Mouse (Mus musculus): ENCODE measurements at regions not wholly inside any gene's neighbourhood (a gene's known extent, or its start where the extent isn't known, plus 50 kb on each side); places are given as distances from the start of the nearest gene placed in this dataset.

- DNase-seq (ENCODE audit: low spot score in 2 of 2) = no peak
Observed at GRCm38 (mm10) chr7:117263126-117263525, 117.7 kb upstream of the Xylt1 start.

- no peak for DNase-seq (ENCODE audit: low spot score in 2 of 2)
Observed at GRCm38 (mm10) chr7:117264341-117264740, 116.4 kb upstream of the Xylt1 start.

GRCm38 (mm10) chr7:117268096-117268495 lies 112.7 kb upstream of the Xylt1 start:
- no peak for DNase-seq (ENCODE audit: low spot score in 2 of 2)

DNA sequence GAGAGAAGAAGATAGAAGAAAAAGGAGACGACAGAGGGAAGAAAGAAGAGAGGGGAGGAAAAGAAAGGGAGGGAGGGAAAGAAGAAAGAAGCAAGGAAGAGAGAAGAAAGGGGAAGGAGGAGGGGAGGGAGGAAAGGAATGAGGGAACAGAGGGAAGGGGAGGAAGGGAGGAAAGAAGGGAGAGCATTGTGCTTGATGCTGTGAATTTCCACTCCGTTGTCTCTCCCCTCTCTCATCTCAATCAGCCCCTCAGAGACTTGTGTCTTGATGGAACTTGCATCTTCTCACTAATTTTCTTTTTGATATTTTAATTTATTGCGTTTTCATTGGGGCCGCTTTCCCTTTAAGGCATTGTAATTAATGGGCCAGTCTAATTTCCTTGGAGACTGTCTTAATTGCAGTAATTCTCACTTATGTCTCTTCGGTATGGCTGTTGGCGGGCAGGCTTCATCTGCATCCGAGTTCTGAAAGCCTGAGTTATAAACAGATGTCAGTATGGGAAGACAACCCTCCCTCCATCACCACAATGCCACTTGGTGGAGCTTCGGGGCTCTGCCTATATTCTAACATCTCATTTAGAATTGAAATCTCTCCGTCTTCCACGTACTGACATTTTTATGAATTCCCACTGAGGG lies 111.4 kb upstream of the Xylt1 start:
- no peak for DNase-seq (ENCODE audit: low spot score in 2 of 2)

DNA sequence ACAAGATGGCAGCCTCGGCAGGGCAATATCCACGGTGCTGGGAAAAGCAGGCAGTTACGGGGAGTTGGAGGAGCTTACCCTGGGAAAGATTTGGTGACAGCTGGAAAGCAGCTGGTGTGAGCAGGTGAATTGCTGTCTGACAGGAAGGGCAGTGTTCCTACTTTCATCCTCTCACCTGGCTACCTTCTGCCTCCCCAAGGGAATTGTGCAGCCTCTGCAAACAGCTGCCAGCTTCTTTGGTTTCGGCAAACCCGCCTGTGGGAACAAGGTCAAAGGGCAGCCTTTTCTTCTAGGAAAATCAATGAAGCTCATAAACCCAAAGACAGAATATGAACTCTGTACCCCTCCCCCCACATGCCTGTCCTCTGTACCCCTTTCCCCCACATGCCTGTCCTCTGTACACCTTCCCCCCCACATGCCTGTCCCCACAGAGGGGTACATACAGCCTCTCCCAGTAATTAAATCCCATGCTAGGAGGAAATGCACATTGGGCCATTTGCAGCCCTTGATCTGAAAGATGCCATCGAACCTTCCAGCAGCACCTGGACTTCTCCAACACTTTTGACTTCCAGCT lies 102.3 kb upstream of the Xylt1 start:
- no peak for DNase-seq (ENCODE audit: low spot score in 2 of 2)

GRCm38 (mm10) chr7:117282194-117282593 lies 98.6 kb upstream of the Xylt1 start:
- DNase-seq (ENCODE audit: low spot score in 2 of 2) = no peak

DNA sequence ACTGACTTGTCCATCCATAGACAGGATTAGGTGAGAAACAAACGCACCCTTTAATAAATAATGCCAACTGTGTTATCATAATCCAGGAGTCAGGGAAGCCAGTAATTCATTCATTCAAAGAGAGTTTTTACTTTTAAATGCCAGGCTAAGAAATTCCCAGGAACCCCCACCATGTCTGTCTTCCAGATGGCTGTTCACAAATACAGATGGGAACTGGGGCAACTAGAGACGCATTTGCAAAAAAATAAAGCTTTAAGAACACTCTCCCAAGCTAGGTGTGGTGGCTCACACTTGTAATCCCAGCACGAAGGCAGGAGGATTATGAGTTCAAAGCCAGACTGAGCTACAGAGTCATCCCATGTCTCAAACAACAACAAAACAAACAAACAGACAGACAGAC lies 95.6 kb upstream of the Xylt1 start:
- no peak for DNase-seq (ENCODE audit: low spot score in 2 of 2)

GRCm38 (mm10) chr7:117285985-117286384 lies 94.8 kb upstream of the Xylt1 start:
- DNase-seq (ENCODE audit: low spot score in 2 of 2) = no peak

DNA sequence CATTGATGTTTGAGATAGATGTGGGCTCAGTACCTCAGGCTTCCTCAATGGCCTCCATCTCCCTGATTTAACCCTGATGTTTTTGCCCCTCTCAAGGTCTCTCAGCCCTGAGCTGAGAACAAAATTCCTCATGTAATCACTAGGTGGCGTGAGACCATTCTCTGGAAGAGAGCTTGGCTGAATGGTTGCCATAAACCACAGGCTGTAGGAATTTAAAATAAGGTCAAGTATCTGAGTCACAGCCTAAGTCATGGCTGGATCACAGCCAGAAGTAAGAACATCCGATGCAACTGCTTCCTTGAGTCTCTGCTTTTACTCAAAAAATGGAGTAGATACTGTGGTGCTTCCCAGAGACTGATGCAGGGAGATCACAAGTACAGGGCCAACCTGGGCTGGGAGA lies 77.1 kb upstream of the Xylt1 start:
- DNase-seq (ENCODE audit: low spot score in 2 of 2) = no peak

GRCm38 (mm10) chr7:117310586-117311200 lies 70.1 kb upstream of the Xylt1 start:
- DNase-seq (ENCODE audit: low spot score in 2 of 2) = no peak

GRCm38 (mm10) chr7:117311316-117311715 lies 69.5 kb upstream of the Xylt1 start:
- no peak for DNase-seq (ENCODE audit: low spot score in 2 of 2)

DNA sequence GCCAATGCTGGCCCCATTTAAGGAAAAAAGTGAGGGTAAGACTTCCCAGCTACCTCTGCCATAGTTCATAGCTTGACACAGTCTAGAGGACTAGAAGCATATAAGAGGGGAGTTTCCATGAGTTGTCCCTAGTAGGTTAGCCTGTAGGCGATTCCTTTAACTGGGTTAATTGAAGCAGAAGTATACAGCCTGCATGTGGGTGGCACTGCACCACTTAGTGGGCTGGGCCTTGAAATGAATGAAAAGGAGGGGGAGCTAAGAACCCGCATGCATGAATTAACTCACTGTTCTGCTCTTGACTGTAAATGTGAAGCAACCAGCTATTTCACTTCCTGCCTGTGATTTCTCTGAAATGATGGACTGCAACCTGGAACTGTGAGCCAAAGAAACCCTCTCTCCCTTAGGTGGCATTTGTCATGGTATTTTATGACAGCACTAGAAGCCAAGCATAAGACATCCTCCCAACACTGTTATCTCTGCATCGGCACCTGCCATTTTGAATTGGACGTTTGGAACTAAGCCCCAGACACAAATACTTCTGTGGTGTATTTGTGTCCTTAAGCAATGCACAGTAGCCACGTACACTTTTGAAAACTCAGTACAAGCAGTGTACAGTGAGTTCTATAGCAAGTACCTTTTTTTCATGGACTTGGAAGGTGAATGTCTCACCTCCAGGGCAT lies 64.5 kb upstream of the Xylt1 start:
- DNase-seq (ENCODE audit: low spot score in 2 of 2) = no peak

DNA sequence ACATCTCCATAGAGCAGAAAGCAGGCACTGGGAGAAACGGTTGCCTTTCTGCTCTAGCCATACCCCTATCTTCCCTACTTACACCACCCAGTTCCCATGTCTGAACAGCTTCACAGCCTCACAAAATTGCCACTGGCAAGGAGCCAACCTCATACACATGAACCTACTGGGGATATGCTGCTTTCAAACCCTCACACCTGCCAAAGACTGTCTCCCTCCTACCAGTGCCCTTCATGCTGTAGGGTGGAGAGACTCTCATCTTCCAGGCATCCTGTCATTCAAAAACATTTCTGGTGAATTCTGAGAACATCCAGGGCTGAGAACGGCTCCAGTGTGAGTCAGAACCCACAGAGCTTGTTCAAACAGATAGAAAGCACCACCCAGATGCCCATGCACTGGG lies 63.4 kb upstream of the Xylt1 start:
- DNase-seq (ENCODE audit: low spot score in 2 of 2) = no peak

GRCm38 (mm10) chr7:117320552-117320951 lies 60.2 kb upstream of the Xylt1 start:
- DNase-seq (ENCODE audit: low spot score in 2 of 2) = no peak

All from spleen, postnatal 10 days (tissue).